Mouse (Mus musculus): ENCODE results near the gene Etl4.

The Etl4 gene

DNA sequence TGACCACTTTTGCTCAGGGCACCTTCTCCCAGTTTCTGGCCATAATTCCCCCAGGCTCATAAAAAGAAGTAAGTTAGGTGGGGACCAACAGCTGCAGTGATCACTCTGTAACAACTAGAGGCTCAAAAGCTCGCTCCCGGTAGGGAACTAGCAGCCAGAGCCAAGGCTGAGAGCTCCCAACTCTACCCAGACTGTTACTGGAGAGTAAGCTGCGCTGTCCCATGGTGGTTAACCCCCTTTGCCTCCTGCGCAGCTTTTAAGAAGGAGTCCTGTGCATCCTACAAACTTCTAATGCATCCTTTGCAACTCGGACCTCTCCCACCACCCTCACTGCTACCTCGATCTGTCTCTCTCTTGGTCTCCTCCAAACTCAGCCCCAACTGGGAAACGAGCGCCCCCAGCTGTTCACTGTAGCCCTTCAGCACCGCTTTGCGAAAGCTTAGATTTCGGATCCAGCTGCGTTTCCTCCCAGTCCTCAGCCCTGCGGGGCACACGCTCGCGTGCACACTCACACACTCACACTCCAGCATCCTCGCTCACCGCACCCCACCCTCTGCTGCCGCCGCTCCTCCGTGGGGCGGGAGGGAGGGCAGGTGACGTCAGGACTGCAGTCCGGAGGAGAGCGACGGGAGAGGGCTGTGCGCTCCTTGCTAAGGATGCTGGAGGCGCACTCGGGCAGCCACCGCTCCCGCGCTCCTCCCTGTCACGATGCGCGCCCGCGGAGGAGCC, at the start of gene Etl4:
Etl4 (plus strand) TSS at position 610 of the 729 bp plus-strand sequence.
- DNase-seq (ENCODE audit: low spot score in 2 of 2) = peak; percentile 64 to 71

DNA sequence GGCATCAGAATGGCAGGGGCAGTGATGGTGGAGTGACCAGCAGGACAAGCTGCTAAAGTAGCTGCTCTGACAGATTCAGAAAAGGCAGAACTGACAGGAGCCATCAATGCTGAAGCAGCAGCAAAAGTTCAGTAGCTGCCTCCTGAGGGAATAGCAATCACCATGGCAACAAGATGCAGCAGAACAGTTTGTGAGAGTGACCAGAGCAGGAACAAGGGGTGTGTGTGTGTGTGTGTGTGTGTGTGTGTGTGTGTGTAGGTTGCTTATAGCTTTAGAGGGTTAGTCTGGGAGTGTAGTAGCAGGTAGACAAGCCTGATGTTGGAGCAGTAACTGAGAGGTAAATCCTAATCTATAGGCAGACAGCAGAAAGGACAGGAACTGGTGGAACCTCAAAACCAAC, 40.4 kb upstream of the Etl4 start:
- DNase-seq (ENCODE audit: low spot score in 2 of 2) = no peak

DNA sequence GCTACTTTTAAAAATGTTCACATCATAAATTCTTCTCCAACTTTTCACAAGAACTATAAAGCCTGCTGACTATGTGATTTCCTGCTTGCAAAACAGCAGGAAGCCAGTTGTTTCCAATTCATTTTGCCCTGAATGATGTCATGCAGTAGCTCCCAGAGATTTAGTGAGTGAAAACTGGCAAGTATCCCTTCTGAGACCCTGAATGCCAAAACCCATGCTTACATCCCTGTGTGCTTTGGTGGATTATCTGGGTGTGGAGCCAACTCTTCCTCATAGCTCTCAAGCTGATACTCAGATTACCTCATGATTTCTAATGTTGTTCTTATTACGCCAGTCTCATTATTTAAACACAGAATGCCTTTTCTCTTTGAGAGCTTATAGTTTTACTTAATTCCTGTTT, 37.7 kb upstream of the Etl4 start:
- no peak for DNase-seq (ENCODE audit: low spot score in 2 of 2)

DNA sequence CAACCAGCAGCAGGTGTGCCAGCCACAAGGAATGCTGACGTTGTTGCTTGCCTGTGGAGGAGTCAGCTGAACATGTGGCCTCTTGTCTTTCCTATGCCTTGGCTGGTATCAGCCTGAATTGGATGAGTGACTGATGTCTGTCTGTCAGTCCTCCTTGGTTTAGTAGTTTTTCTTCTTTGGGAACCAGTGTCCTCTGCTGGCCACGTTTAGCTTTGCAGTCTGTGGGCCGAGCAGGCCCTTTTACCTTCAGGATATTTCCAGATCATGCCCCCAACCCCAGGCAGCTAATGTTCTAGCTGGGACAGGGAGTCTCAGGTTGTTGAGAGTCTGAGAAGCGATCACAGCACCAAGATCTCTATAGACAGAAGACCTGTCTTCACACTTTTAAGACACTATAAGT, 18.7 kb upstream of the Etl4 start:
- DNase-seq (ENCODE audit: low spot score in 2 of 2) = no peak

DNA sequence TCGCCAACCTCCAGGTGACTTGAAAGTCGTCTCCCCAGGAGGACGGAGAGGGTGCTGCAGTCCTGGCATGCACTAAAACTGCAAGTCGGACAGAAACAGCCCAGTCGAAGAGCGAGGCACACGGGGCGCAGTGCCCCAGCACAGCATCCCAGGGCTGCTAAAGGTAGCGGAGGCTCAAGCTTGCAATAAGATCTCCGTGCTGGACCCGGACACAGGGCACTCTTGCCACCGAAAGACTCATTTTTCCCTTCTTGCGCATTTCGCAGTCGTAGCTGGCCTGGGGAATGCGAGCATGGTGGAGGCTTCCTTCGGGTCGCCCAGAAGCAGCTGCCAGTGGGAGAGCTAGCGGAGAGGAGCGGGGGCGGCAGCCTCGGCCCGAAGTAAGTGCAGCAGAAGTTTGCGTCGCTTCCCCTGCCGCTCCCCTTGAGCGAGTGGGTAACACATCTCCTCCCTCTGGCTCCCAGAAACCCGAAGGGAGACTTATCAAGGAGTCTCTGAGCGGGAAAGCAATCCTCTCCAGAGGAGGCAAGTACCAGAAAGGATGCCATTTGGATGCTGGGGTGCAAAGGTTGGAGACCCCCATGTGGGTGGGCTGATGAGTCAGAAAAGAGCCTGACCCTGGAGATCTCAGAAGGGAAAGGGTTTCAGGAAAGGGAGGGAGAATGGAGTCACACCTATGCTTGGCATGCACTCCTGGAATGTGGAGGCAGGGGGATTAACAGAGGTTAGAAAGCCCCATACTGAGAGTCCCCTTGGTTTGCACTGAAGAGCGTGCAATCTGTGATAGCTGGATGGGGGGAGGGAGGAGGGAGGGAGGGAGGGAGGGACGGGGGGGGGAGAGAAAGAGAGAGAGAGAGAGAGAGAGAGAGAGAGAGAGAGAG, 560 bp downstream of the Etl4 start:
- DNase-seq (ENCODE audit: low spot score in 2 of 2) = peak; percentile 47 to 62

DNA sequence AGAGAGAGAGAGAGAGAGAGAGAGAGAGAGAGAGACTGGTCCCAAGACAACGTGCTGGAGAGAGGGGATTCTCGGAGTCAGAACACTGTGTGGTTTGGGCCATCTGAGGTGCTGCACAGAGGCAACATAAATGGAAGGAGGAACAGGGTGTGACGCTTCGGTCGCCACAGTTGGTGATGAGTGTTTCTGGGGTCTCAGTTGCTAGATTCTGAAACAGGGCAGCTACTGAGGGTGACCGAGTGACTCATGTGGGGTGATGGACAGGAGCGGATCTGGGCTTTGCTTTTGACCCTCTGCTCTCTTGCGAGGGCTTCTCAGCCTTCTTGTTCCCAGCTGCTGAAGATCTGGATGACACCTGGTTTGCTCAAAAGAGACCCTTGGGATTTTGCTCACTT, 1.2 kb downstream of the Etl4 start:
- DNase-seq (ENCODE audit: low spot score in 2 of 2) = no peak

DNA sequence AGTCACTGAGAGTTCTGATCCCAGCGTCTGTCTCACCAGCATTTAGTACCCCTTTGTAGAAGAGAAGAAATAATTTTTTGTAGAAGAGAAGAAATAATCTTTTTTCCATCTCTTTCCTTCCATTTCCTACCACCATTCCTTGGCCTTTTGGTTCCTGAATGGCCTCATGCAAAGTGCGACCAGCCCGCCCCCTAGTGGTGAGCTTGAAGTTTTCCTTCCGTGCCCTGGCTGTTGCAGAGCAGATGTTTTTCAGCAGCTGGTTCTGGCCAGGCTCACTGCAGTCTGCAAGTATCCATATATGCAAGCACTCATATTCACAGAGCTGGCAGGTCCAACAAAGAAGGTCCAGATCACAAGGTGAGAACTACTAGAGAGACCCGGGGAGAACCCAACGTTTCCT, 9.6 kb downstream of the Etl4 start:
- DNase-seq (ENCODE audit: low spot score in 2 of 2) = no peak

DNA sequence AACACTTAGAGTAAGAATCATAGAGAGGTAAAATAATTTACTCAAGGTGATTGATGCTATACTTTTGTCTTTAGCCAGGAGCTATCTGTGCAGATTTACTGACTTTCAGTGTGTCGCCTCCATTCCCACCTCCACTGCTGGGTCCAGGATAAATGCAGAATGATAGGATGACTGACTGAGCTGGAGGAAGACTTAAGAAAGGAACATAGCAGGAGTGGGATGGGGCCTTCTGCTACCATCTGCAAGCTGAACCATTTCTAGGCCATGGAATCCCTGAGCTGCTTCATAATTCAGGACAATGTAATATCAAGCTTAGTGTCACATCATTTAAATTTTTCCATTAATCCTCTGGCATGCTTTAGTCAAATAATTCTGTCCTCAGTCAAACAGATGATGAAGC, 20.4 kb downstream of the Etl4 start:
- peak in 1 of 2 experiments; percentile 38 for DNase-seq (ENCODE audit: low spot score in 2 of 2)

DNA sequence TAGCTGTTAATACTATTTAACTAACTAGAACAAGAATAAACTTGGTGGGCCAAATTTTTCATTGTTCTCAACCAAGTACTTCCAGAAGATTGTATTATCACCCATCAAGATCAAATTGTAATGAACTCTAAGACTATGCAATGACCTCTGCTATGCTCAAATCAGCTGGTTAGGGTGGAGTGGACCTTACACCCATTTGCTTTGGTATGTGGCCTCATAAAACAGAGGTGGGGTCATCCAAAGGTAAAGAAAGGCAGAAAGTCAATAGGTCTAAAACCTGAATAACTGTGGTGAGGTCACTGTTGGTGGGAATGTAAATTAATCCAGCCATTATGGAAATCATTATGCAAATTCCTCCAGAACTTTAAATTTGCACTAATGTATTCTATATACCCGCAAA, 24.3 kb downstream of the Etl4 start:
- no peak for DNase-seq (ENCODE audit: low spot score in 2 of 2)

DNA sequence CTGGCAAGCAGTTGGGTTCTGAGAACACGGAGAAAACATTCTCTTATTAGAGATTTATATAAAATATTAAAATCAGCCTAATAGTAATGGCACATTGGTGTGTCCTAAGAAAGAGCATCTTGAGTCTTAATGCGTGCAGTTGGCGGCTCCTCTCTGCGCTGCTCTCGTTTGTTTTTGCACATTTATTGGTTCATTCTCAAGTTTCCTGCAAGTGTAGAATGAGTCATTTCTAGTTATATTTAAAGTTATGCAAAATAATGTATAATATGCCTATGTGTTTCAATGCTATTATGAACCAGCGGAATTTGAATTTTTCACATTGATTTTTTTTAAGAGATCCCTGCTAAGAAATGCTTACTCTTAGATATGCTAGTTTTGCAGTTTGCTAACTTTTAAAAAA, 35.6 kb downstream of the Etl4 start:
- peak; percentile 12 to 28 for DNase-seq (ENCODE audit: low spot score in 2 of 2)

DNA sequence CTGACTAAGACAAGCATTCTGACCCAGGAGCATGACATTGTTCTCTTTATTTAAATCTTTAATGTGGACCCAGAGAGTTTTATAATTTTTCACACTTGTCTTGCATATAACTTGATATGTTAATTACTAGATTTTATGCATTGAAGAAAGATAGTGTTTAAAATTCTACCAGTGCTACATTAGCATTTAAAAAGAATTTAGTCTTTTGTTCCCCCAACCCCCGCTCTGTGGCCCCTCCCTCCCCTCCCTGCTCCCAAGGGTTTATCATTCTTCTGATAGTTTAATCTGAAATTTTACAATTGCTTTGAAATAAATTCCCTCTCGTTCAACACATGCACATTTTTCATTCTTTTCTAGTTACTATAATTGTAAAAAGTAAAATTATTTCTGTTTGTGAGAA, 43.4 kb downstream of the Etl4 start:
- no peak for DNase-seq (ENCODE audit: low spot score in 2 of 2)

DNA sequence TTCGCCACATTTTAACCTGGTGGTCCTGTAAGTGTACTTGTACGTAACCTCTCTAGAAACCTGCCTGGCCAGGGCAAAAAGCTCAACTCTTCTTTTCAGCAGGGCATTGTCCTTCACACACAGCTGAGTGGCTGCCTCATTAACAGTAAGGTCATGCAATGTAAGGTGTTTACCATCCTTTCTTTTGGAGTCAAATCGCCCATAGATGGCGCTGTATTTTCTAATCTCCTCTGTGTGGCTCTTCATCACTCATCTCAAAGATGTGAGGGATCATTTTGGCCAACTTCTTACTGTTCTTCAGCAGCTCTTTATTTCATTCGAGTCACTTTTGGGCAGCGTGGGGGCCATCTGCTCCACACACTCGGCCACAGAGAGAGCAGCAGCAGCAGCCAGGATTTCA, 56.9 kb downstream of the Etl4 start:
- no peak for DNase-seq (ENCODE audit: low spot score in 2 of 2)

DNA sequence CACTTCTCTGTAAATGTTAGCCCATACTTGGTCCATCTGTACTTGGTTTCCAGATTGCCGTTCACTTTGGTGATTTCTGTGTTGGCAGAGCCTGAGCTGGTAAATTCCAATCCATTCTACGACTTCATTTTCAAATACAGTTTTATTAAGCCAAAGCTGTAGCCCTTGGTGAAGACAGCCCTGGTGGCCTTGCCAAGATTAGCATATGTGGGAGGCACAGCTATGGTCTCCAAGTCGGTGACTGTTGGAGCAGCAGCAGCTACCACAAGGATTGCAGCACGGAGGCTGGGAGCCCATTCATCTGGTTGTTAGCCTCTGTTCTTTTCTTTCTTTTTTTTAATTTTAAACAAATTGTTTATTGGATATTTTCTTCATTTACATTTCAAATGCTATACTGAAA, 128.1 kb downstream of the Etl4 start:
- DNase-seq (ENCODE audit: low spot score in 2 of 2) = peak in 1 of 2 experiments; percentile 7

DNA sequence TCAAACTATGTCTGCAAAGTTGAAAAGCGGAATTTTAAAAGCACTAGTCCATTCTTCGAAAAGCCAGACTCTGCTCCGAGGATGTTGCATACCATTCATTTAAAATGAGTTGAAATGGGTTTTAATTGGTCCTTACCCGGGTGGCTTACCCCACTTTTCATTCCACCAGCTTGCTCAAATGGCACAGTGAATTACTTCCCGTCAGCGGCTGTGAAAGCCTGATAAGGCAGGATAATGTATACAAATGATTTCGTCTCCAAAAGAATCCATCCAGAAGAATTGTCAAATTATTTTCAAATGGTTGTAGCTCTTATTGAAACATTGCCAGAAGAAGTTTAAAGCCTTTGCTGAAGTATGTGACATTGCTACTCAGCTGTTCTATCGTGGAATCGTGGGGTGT, 162.8 kb downstream of the Etl4 start:
- no peak for DNase-seq (ENCODE audit: low spot score in 2 of 2)

DNA sequence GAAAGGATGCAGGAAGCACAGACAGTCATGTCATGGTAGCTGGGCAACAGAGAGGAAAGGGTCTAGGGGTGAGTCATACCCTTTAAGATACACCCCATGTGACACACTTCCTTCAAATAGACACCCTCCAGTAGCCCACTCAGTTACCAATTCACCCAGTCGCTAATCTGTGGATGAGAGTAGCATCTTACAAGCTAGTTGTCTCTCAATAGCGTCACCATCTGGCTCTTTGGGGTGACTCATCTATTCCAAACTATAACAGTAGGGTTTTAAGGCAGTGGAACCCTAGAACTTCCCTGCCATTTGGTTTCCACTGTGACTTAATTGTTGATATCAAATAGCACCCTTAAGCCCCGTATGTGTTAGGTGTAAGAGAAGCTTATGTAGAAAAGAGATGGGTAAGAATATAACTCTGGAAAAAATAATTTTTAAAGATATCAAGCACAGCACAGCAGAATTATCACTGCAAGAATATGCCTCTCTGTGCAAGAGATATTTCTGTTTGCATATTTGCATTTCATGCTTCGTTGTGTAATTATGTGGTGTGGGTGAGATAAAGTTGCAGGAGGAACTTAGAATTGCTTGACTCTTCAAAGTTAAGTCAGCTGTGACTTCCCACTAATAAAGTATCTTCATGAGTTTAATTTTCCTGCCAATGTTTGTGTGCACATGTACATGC, 166.7 kb downstream of the Etl4 start:
- no peak for DNase-seq (ENCODE audit: low spot score in 2 of 2)

DNA sequence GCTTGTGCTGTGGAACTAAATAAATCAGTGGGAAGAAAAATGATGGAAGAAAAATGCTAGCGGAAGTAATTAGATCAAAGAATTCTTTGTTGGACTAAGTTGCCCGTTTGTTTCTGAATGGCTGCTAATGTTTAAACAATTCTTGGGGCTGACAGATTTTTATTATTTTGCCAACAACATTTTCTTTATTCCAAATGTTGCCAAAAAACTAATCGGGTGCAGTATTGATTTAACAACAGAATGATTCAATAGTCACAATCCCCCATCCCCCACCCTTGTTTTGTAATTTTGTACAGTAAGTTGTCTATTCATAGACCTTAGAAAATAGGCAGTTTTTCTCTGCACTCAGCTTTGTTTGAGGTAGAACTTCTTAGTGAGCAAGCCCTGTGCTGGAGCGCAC, 175.2 kb downstream of the Etl4 start:
- DNase-seq (ENCODE audit: low spot score in 2 of 2) = no peak

DNA sequence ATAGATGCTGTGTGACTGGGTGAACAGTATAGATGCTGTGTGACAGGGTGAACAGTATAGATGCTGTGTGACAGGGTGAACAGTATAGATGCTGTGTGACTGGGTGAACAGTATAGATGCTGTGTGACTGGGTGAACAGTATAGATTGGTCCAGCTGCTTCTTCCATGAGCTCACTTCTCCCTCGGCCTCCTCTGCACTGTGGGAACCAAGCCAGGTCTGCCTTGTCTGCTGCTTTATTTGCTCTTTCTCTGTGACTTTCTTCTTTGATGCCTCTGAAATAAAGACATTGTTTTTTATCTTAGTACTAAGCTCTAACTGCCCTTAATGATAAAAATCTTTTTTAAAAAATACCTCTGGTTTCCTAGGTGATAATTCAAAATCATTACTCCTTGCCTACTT, 195.9 kb downstream of the Etl4 start:
- DNase-seq (ENCODE audit: low spot score in 2 of 2) = no peak

DNA sequence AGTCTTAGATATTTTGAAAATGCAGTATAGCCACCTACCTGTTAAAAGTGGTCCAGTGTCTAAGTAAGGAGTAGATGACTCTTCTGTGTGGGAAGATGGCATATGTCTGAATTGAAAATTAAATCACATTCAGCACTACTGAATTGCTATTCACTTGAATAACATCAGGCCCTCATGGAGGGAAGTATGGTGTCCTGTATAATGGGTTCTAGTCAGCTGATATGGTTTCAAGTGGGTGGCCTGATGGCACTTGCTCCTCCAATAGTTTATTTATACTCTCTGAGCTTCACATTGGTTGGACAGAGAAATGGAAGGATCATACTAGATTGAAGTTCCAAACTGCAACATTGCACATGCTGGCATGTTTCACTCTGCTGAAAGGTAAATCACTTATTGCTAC, 202.1 kb downstream of the Etl4 start:
- peak in 1 of 2 experiments; percentile 61 for DNase-seq (ENCODE audit: low spot score in 2 of 2)

DNA sequence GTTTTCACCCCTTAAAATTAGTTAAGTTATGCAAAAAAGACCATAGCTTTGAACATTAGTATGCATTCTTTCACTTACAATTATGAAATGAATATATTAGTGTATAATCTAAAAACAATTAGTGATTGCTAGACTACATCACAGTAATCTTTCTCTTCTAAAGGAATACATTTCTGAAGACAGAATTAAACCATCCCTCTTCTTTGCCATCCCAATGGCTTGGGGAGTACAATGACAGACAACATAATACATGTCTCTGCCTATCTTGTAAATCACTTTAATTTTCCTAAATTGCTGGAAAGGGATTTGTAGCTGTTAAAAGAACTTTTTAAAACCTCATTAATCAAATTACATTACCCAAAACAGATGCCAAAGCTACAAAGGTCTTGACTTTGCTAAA, 216.3 kb downstream of the Etl4 start:
- DNase-seq (ENCODE audit: low spot score in 2 of 2) = no peak

DNA sequence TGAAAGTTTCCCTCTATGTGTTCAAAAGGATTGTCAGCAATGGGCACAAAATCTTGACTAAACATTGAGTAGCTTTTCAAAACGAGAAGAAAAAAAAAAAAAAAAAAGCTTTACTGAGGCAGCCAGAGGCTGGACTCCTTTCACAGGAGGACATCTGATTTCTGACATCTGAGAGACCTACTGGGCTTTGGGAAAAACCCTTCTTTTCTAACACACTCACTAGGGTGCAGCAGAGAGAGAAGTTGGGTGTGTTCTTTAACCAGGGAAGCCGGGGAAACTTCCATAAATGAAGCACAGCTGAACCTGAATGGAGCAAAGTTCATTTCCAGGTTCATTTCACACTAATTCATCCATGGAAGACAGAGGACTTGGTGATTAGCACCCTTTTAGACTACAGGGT, 222.2 kb downstream of the Etl4 start:
- DNase-seq (ENCODE audit: low spot score in 2 of 2) = no peak

DNA sequence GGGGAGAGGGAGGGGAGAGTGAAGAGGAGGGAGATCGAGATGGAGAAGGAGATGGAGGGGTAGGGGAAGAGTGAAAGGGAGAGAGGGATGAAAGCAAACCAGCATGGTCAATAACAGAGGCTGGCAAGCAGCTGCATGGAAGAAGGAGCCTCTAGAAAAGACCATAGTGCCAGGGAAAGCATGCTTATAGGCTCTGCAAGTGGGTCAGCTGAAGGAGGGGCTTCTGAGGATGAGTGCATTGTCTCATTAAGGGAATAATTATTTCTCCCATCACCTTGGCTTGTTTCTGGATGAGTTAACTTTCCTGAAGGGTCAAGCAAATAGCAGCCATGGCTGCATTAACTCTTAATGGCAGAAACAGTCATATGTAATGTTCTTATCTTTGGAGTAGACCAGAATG, 228.8 kb downstream of the Etl4 start:
- DNase-seq (ENCODE audit: low spot score in 2 of 2) = no peak

DNA sequence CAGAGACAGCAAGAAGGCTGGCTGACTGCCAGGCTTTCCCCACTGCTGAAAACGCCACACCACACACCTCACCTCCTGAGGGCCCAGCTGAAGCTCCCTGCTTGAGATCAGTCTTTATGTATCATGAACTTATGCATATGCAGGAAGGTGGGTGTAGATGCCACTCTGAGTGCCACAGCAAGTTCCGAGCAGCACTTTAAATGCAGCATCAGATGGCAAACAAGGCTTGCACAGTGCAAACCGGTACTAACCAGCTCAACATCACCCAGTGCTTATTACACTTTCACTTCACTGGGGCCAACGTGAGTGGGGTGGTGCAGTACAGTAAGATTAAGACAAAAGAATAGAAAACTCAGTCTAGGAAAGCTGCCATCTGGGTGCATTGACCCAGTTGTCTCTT, 235.8 kb downstream of the Etl4 start:
- peak in 1 of 2 experiments; percentile 42 for DNase-seq (ENCODE audit: low spot score in 2 of 2)

DNA sequence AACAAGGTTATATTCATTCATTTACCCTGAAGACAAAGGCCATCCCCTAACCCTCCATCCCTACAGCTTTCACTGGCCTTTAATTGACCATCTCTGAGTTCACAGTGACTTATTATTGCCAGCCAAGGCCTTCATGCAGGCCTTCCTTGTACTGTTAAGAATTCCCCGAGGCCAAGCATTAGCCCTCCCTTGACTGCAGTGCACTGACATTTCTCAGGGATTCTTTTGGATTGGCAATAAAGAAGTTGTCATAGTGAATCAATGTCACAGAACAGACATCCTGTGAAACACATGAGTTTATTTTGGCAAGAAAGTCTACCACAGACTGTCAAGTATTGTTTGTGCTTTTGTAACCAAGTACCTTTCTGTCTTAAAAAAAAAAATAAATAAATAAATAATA, 257.5 kb downstream of the Etl4 start:
- no peak for DNase-seq (ENCODE audit: low spot score in 2 of 2)

Data from right cerebral cortex, postnatal 36 days (tissue).